Mouse (Mus musculus): Measurements from ENCODE around the gene Efcab9.

DNA sequence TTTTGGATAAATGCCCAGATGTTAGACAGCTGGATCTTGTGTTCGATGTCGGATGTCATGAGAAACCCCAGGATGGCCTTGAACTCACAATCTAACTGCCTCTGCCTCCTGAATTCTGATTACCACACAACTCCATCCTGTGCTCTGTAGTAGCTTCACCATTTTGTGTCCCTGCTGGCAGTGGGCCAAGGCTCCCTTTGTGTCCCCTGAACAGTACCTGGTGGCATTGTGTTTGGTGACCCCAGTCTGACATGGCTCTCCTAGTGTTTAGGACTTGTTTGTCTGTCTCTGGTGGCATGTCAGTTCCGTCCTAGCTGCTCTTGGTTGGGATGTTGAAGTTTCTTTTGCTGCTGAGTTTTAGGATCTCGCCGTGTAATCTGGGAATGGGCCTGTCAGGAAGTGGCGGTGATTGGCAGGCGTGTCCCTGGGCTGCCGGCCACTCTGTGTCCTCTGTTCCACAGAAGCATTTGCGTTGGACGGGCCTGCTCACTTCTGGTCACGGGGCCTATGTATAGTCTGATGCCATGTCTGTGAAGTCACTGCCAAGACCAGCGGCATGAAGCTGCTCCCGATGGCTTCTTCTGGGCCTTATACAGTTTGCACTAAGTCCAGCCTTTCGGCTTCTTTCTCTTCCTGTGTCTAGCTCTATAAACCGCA lies 36.9 kb upstream of the Efcab9 start:
- TF ChIP-seq POLR2A (IDR thresholded peaks at IDR 0.05; ENCODE audit: insufficient read depth, low read length) (no peak), CTCF (IDR thresholded peaks at IDR 0.05; ENCODE audit: low read depth, low read length) (no peak), EP300 (IDR thresholded peaks at IDR 0.05; ENCODE audit: insufficient read depth, low read depth, low read length) (no peak)

All from ES-Bruce4 (cell line).